Mouse (Mus musculus): Measurements from ENCODE around the gene Mas1. TPM values are rescaled to one million over a fixed set of nuclear protein-coding genes. Genes with fewer than 3 reads are reported as not detected.
"Not testable (repeated sequence)": the region's sequence is repeated elsewhere in the genome, so short reads cannot be mapped to it uniquely, and the experiment has no call there.

Mas1 gene
- total RNA-seq (2021), result under 1 TPM in 1 of 2 experiments, not detected in 1; 0.60 TPM
- long read RNA-seq, experiment 1, result 0 reads
- long read RNA-seq, experiment 2, partial matches to known transcripts, result 1 of 1 reads
- long read RNA-seq, experiment 2, other reads (novel, unspliced or antisense), result 0 of 1 reads

- DNase-seq, result no peak
These were observed at the start of gene Mas1 for GRCm38 (mm10) chr17:12868043-12868442. Gene Mas1, minus strand, starts transcription at chr17:12868143.

DNA sequence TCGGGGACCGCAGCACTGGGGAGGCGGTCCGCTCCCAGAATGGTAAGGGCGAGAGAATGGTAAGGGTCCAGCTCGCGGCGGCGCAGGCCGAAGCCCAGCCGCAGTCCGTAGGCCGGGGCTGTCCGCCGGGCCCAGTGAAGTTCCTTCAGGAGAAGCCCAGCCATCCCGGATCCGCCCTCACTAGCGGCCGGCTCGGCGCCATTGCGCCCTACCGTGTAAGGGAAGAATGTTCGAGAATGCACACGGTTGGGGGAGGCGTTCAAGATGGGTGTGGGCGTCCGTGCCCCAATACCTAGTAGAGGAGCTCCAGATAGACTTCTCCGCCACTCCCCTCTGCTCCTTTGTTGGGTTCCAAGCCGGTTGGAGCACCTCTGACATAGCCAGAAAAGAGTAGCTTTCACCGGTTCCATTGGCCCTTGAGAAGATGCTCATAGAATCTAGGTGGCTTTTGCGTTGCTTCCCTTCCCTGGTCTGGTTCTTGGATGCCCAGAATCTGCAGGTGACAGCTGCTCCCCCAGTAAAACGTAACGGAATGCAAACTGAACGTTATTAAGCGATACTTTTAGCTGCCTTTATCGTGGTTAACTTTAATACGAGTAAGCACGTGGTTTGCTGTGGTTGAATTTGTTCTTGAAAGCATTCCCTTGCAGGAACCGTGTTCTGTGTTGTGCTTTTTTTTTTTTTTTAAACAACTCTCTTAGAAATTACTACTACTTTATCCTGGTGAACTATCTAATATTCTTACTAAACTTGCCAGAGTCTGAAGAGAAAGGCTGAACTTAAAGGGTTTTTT lies 48.8 kb upstream of the Mas1 start:
- no peak for DNase-seq

GRCm38 (mm10) chr17:12915881-12916583 lies 48.1 kb upstream of the Mas1 start, which contains the start of gene Mrpl18:
Gene Mrpl18, minus strand, starts transcription at chr17:12916345.
- DNase-seq, result peak; percentile 98

DNA sequence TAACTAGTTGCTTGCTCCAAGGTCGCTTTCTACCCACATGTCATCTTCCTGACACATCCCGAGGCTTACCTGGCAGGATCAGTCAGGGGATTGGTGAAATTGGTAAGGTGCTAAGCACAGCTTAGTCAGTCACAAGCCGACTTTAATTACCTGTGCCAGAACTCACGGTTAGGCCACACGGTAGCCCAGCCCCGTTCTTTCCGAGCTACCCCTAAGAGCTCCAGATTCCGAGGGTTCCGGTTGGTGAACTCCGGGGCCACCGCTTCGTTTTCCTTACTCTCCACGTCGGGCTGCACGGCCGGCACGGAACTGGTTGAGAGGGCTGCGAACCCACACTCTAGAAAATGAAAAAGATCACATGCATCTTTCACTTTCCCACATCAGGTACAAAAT lies 47.5 kb upstream of the Mas1 start, which contains the start of gene Tcp1:
Gene Tcp1, plus strand, starts transcription at position 214 of the 393 bp plus-strand sequence.
- peak; percentile 47 for DNase-seq

DNA sequence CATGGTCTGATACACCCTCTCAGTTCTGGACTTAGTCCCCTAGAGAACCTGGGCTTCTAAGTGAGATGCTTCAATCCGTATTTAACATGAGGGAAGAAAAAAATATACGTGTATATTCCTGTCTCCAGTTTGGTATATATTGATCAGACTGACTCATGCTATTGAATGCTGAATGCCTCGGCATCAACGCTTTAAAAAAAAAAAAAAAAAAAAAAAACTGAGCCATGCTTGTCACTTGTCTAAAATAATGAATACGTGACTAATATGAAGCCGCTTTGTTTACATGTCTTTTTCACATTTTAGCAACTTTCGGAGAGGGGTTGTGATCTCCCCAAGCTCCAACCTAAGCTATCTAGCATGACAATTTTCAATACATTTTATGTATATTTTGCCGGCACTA lies 42.4 kb upstream of the Mas1 start:
- no peak for DNase-seq

DNA sequence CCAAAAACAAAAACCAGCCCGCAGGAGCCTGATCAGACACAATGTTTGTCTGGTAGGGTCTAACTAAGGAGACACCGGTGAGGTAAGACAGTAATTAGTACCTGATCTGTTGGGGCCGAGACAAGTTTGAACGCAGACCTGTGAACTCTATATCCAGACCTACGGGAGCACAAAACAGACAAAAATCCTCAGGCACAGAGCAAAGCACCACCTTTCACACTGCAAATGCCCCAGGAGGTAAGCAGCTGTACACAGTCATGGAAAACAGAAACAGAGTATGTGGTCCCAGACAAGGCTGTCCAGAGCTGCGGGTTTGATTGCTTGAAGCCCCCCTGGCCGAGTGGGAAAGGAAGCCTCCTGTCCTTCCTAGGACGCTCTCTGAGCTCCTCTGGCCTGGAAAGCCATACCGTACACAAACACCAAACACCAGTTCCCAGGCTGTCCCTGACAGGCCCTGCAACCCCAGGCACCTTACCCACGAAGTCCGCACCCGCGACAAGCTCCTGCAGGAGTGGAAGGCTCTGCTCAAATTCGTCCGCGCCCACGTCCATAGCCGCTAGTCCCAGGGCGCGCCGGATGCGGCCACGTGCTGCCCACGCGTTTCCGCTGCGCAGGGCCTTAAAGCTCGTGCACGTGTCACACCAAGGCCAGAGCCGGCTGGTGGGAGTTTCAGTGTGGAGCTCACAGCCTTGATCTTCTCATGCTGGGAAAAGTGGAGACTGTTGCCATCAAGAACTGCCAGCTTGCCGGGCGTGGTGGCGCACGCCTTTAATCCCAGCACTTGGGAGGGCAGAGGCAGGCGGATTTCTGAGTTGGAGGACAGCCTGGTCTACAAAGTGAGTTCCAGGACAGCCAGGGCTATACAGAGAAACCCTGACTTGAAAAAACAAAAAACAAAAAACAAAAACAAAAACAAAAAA lies 41.7 kb upstream of the Mas1 start, which contains the start of gene Pnldc1:
Gene Pnldc1, minus strand, starts transcription at position 870 of the 920 bp plus-strand sequence.
- DNase-seq, result no peak

- no peak for DNase-seq
These were observed 38.5 kb upstream of the Mas1 start for GRCm38 (mm10) chr17:12906436-12906835.

- no peak for DNase-seq
These were observed 37.9 kb upstream of the Mas1 start for GRCm38 (mm10) chr17:12905810-12906209.

DNA sequence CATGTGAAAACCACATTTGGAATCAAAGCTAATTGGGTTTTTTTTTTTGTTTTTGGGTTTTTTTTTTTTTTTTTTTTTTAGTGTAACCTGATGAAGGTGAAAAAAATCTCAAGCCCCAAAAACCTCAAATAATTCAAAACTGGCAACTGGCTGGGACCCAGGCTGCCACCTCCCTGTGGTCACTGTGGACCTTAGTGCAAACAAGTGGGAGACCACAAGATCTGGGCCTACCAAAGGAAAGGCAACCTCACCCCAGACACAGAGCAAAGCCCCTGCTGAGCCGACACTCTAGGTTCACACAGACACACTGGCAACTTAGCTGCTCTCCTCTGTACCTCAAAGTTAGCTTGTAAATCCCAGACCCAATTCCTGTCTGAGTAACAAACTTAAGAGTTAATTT lies 36.4 kb upstream of the Mas1 start:
- DNase-seq, result no peak

GRCm38 (mm10) chr17:12903372-12904333 lies 35.7 kb upstream of the Mas1 start:
- no peak for DNase-seq

- DNase-seq, result no peak
These were observed 34.3 kb upstream of the Mas1 start for GRCm38 (mm10) chr17:12902291-12902690.

GRCm38 (mm10) chr17:12898607-12899006 lies 30.7 kb upstream of the Mas1 start:
- not testable (repeated sequence) for DNase-seq

GRCm38 (mm10) chr17:12897674-12898073 lies 29.7 kb upstream of the Mas1 start:
- no peak for DNase-seq

DNA sequence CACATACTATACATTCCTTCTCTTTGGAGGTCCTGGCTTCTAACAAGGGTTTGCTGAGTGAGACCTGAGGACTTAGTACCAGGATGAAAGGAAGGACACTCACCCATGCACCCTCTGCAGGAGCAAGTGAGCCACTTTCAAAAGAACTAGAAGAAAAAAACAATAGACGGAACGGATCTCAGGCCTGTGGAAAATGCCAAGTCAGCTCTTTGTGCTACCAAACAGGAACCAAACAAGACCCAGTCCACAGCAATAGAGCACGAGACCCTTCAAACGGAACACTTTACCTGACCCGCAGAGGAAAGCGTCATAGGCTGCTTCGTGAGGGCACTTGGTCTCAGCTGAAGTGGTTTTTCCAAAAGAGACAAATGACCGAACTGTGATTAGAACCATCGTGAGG lies 24.1 kb upstream of the Mas1 start:
- DNase-seq, result no peak

GRCm38 (mm10) chr17:12891054-12891453 lies 23.1 kb upstream of the Mas1 start:
- no peak for DNase-seq

DNA sequence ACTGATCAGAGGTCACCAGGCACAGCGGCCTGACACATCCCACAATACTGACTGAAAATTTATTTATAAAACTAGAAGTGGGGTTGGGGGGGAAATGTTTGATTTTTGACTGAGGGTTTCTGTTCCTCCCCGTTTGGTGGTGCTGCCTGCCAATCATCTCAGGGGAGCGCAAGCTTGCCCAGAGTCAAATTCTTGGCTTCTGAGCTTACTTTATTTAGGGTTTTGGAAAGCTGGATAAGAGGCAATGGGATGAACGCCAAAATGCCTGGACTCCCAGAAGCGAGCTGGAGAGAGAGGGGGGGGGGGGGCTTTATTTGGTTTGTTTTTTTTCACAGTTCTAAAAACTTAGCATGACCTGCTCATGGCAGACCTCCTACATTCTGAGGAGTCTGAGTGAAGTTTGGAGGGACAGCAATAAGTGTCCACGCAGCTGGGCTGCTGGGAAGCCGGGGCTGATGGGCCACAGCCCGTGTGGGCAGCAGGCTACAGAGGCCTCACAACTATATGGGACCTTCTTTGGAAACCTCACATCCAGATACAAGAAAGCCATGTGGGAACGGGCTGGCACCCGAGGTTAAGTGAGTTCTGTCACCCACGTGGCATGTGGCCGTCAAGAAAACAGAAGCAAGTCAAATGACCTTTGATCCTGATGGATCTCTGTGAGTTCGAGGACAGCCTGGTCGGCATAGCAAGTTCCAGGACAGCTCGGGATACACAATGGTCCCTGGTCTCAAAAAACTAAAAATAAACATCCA lies 19.3 kb upstream of the Mas1 start:
- DNase-seq, result peak; percentile 38

DNA sequence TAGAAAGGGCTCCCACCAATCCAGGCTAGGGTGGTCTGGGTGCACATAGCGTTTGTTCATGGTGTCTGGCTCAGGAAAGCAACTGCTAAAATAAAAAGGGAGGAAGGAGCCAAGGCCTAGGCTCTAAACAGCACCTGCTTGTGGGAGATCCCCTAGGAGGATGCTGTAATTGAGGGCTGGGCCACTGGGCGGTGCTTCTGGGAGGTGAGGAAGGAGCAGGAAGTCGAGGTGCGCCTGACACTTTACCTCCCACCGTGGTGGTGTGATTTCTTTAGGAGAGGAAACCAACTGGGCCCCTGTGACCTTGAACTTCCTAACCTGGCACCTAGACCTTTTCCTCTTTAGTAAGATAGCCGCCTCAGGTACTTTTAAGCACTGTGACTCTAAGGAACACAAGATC lies 18.7 kb upstream of the Mas1 start:
- peak; percentile 27 for DNase-seq

GRCm38 (mm10) chr17:12881216-12881615 lies 13.3 kb upstream of the Mas1 start:
- DNase-seq, result no peak

DNA sequence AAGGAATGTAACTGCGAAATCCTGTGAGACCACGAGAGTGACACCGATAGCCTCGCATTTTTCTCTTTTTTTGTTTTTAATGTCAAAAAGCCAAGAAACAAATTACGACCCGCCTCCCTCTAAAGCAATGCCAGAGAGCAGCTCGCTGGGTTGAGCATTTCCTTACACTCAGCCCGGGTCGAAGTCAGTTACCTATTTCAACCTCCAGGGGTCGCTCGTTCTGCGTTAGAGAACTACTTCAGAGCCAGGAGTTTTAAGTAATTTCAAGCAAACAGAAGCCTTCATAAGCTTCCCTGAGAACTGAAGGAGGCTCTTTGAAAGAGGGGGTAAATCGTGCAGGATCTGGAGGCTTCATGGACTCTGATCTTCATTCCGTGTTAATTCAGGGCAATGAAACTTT lies 12.2 kb upstream of the Mas1 start:
- peak; percentile 86 for DNase-seq

DNA sequence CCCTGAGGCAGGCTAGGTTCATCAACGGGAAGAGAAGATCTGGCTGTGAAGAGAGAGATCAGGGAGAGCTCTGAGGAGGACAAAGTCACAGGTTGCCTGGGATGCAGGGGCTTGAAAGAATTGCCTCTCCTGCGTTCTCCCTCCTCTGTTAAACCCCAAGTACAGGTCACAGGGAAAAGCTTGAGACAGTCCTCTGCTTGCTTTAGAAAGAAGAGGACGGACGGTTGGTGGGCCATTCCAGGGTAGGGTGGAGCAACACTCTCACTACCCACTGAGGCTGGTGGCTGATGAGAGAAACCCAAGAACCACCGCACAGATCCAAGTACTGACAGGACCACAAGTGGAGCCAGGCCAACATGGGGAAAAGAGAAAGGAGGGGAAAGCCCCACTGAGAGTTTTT lies 7.8 kb upstream of the Mas1 start, which contains the start of gene Mrgprh:
Gene Mrgprh, plus strand, starts transcription at position 301 of the 400 bp plus-strand sequence.
- no peak for DNase-seq
